Mouse (Mus musculus) liver, embryonic 13.5 days (tissue): ENCODE data around the gene Kcnq1. TPM values are rescaled to one million over a fixed set of nuclear protein-coding genes. Genes with fewer than 3 reads are reported as not detected.

Experiments
- ATAC-seq: fragments of 200-750 bp; cut with Nextera tagmentation; 2 replicates; pipeline ENCODE4 v1.8.0; 2017; ENCODE audit warnings: low read depth, mild to moderate bottlenecking, moderate number of reproducible peaks, moderate library complexity
- DNase-seq: peaks from one replicate; pipeline ENCODE4 v3.0.0; 2022
- H3K27ac ChIP-seq: fragments of 300-500 bp; sonication (generic); 2 replicates; pipeline ENCODE4 v1.5.1; 2015; ENCODE audit warnings: moderate library complexity, mild to moderate bottlenecking, inconsistent platforms
- H3K27me3 ChIP-seq: fragments of 300-500 bp; sonication (generic); 2 replicates; pipeline ENCODE4 v1.6.1; 2015; ENCODE audit warnings: mild to moderate bottlenecking, inconsistent platforms
- H3K36me3 ChIP-seq: fragments of 300-500 bp; sonication (generic); 2 replicates; pipeline ENCODE4 v1.6.1; 2015; ENCODE audit warnings: mild to moderate bottlenecking, inconsistent platforms
- H3K4me1 ChIP-seq: fragments of 300-500 bp; sonication (generic); replicated peaks from 2 replicates; pipeline ENCODE4 v1.6.1; 2015; ENCODE audit warnings: inconsistent platforms
- H3K4me2 ChIP-seq: fragments of 300-500 bp; sonication (generic); 2 replicates; pipeline ENCODE4 v1.6.1; 2015; ENCODE audit warnings: inconsistent platforms, mild to moderate bottlenecking, moderate library complexity
- H3K4me3 ChIP-seq: fragments of 300-500 bp; sonication (generic); replicated peaks from 2 replicates; pipeline ENCODE4 v1.5.1; 2015; ENCODE audit warnings: mild to moderate bottlenecking, inconsistent platforms
- H3K9ac ChIP-seq: fragments of 300-500 bp; sonication (generic); 2 replicates; pipeline ENCODE4 v1.6.1; 2015; ENCODE audit warnings: mild to moderate bottlenecking, inconsistent platforms
- H3K9me3 ChIP-seq: fragments of 300-500 bp; sonication (generic); replicated peaks from 2 replicates; pipeline ENCODE4 v1.6.1; 2016; ENCODE audit warnings: inconsistent platforms
- WGBS: fragments of 180-500 bp; shearing (Covaris S2); methylation state at CpG from one replicate; pipeline ENCODE4 v1.1.7; 2015; ENCODE audit not compliant: insufficient replicate concordance; 5-methylcytosine and 5-hydroxymethylcytosine counted together
- polyA plus RNA-seq: library from polyadenylated mRNA; unstranded; fragments of >200 nt; fragmentation: Nextera tagmentation; extraction: Ambion mirVana; gene quantifications from 2 replicates; pipeline ENCODE4 v1.2.1, GENCODE M21; 2015

Kcnq1 gene
- polyA plus RNA-seq, 1 experiment from 2014 or later, result 0.27 TPM

DNA sequence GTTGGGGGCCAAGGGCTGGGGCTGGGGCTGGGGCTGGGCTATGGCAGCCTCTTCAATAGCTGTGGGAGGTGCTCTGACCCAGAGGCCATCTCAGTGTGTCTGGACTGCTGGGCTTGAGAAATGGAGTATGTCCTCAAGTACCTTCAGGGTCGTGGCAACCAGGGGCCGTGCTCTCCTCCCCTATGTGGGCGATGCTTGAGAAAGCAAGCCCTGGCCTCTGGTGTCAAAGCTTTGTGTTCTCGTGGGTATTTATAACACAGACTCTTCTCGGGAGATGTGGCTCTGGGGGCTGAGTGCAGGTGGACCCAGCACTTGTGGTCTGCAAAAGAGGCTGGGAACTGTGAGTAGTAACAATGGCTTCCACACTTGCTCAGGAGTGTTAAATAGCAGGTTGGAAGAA, 53.9 kb downstream of the Kcnq1 start:
- Histone ChIP-seq H3K4me3 (no peak overlapping the region), H3K4me2 (no peak overlapping the region), H3K36me3 (no peaks in the 10 kb centered on the region), H3K9me3 (no peaks in the 10 kb centered on the region), H3K4me1 (peaks cover 3% of the 10 kb centered on the region; the same call in 1 of the 2 replicates), H3K27me3 (peaks cover under 1% of the 10 kb centered on the region; the same call in 1 of the 2 replicates), H3K27ac (no peak overlapping the region), H3K9ac (no peak overlapping the region)
- no peak for DNase-seq
- ATAC-seq, result no peak
- WGBS, result 56% methylated on average over 5 of the region's 5 CpGs

DNA sequence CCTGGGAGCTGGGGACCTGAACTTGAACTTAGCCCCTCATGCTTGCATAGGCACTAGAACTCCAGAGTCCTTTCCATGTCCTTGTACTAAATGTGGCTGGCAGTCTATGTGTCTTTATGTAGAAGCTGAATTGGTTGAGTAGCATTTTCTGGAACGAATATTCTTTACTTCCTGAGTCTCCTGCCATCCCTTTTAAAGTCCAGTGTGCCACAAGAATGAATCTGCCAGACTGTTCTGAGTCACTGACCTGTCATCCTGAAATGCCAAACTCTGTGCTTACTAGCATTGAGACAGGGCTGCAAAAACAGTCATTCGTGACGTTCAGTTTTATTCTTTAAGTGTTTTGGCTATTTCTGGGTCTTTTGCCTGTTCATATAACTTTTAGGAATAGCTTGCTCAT, 55.9 kb downstream of the Kcnq1 start:
- DNase-seq (no peak), ATAC-seq (no peak)
- peaks cover 4% of the 10 kb centered on the region for H3K4me1 ChIP-seq
- H3K27me3 ChIP-seq, result no peaks in the 10 kb centered on the region; the same call in 1 of the 2 replicates
- H3K4me3 ChIP-seq, result no peak overlapping the region
- no peaks in the 10 kb centered on the region for H3K9me3 ChIP-seq
- 51% methylated on average over 3 of the region's 3 CpGs for WGBS
- H3K4me2 ChIP-seq, result no peak overlapping the region
- no peak overlapping the region for H3K9ac ChIP-seq
- H3K36me3 ChIP-seq, result no peaks in the 10 kb centered on the region
- no peak overlapping the region for H3K27ac ChIP-seq

DNA sequence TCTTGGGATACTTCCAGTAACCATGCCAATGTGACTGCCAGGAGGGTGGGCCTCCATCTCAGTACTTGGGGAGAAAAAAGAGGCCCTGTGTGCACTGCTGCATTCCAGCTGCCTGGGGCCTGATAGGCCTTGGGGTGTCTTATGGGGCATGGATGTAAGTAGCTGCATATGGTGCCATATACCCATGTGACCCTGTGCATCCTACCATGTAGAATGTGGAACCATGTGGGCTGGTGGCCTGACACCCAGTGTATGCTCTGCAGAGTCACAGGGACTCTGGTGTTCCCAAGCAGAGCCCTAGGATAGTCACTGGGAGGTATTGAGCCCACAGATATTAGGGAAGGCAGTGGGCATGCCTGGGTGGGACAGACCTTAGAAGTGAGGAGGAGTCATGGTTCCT, 57.9 kb downstream of the Kcnq1 start:
- H3K9ac ChIP-seq, result no peak overlapping the region
- no peak for ATAC-seq
- peaks cover 9% of the 10 kb centered on the region for H3K4me1 ChIP-seq
- H3K4me2 ChIP-seq, result no peak overlapping the region
- no peak overlapping the region for H3K27ac ChIP-seq
- H3K36me3 ChIP-seq, result no peaks in the 10 kb centered on the region
- DNase-seq, result no peak
- no peaks in the 10 kb centered on the region; the same call in 1 of the 2 replicates for H3K27me3 ChIP-seq
- H3K9me3 ChIP-seq, result no peaks in the 10 kb centered on the region
- H3K4me3 ChIP-seq, result no peak overlapping the region

DNA sequence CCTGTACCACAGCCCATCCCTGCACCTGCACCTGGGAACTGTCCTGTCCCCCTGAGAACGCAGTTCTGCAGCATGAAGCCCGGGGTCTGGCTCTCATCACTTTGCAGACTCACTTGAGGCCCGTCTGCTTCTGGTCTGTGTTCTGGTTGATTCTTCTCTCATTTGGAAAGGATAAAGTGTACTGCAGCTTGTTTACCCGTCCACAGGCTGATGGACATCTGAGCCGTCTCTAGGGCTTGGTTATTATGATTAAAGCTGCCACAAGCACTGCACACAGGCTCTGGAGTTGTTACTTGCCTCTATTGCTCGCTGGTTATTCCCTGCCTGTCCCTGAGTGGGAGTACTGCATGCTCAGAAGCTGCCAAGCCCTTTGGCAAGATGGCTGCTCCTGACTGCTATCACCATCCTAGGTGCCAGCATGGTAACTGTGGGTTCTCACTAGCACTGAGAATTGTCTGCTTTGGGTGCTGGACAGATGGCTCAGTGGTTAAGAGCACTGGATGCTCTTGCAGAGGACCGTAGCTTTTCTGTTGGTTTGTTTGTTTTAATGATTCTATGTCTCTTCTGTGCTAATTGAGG, 59.6 kb downstream of the Kcnq1 start:
- H3K27ac ChIP-seq, result no peak overlapping the region
- WGBS, result 57% methylated on average over 7 of the region's 7 CpGs
- no peaks in the 10 kb centered on the region; the same call in 1 of the 2 replicates for H3K27me3 ChIP-seq
- no peaks in the 10 kb centered on the region for H3K9me3 ChIP-seq
- H3K4me1 ChIP-seq, result peaks cover 11% of the 10 kb centered on the region
- no peak overlapping the region for H3K4me3 ChIP-seq
- no peak overlapping the region for H3K9ac ChIP-seq
- H3K36me3 ChIP-seq, result no peaks in the 10 kb centered on the region
- no peak for ATAC-seq
- no peak overlapping the region for H3K4me2 ChIP-seq
- DNase-seq, result no peak

DNA sequence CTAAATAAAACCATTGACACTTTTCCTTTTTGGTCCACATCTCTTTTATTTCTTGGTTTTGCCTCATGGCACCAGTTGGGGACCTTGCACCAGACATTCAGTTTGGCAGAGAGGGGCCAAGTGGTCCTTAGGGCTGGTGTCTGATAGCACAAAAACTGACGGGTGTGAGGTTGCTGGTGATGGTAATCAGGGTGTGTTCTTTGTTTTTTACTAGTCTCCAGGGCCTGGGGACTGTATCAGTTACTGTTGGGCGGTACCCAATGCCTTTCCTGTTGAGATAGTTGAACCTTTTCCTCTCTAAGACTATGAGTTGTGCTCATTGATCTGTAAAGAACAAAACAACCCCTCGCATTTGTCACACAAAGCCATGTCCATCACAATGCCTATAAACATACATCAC, 61.1 kb downstream of the Kcnq1 start:
- Histone ChIP-seq H3K9ac (no peak overlapping the region), H3K36me3 (no peaks in the 10 kb centered on the region)

DNA sequence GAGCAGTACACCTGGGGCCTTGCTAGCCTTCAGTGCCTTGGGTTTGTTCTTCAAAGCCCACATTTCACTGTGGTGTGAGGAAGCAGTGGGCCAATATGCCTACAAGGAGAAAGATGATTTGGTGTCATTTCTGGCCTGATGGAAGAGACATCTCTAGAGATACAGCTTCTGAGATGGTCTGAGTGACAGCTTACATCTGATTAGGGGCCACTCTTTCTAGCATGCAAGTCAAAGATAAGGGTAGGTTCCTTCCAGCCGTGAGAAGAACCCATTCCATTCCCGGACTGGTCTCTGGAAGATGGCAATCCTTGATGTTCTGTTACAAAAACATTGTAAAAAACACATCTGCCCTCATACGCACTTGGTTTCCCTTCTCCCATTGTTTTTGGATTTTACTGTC, 63.2 kb downstream of the Kcnq1 start:
- 40% methylated on average over 3 of the region's 3 CpGs for WGBS
- H3K9ac ChIP-seq, result no peak overlapping the region
- ATAC-seq, result no peak

More for the DNA sequence above, 61.1 kb downstream of the Kcnq1 start:
- H3K27me3 ChIP-seq, result no peaks in the 10 kb centered on the region; the same call in 1 of the 2 replicates
- 28% methylated on average over 3 of the region's 3 CpGs for WGBS
- ATAC-seq (peak; percentile 34; the same call in 1 of the 2 replicates), DNase-seq (no peak)
- H3K4me3 ChIP-seq, result no peak overlapping the region
- H3K9me3 ChIP-seq, result no peaks in the 10 kb centered on the region
- H3K27ac ChIP-seq, result no peak overlapping the region
- no peak overlapping the region for H3K4me2 ChIP-seq
- H3K4me1 ChIP-seq, result peaks cover 11% of the 10 kb centered on the region

DNA sequence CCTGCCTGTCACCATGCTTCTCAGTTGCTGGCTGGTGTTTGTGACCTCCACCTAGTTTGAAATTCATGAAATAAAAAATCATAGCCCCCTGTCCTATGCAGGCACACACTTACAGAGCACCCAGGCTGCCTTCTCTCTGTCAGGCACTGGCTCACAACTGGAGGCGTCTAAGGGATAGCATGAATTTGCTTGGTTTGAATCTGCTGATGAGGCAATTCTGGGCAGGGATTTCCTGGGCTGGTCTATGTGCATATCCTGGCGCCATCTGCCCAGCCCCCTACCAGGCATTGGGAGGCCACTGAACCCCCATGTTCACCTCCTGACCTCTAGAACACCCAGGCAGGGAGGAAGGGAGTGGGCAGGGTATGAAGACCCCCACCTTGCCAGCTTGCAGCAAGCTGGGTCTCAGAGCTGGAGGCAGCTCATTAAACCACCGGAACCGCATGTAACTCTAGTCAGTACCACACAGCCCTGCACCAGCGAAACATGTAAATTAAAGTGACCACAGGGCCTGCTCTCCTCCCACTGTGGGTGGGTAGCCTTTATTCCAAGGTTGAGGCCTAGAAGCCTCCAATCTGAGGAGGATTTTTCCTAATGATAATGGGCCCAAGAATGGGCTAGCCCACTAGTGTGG, 66.9 kb downstream of the Kcnq1 start:
- no peaks in the 10 kb centered on the region for H3K27me3 ChIP-seq
- ATAC-seq, result no peak
- DNase-seq, result no peak
- H3K4me3 ChIP-seq, result no peak overlapping the region
- no peak overlapping the region for H3K4me2 ChIP-seq
- no peak overlapping the region for H3K27ac ChIP-seq
- H3K4me1 ChIP-seq, result peaks cover 11% of the 10 kb centered on the region; the same call in 1 of the 2 replicates
- H3K9ac ChIP-seq, result no peak overlapping the region
- no peaks in the 10 kb centered on the region for H3K9me3 ChIP-seq
- no peaks in the 10 kb centered on the region for H3K36me3 ChIP-seq
- 57% methylated on average over 5 of the region's 5 CpGs for whole genome bisulfite sequencing

More for the DNA sequence above, 63.2 kb downstream of the Kcnq1 start:
- H3K9me3 ChIP-seq, result no peaks in the 10 kb centered on the region
- no peak overlapping the region for H3K4me2 ChIP-seq
- H3K36me3 ChIP-seq, result no peaks in the 10 kb centered on the region
- no peaks in the 10 kb centered on the region; the same call in 1 of the 2 replicates for H3K27me3 ChIP-seq
- no peak for DNase-seq
- H3K4me1 ChIP-seq, result peaks cover 15% of the 10 kb centered on the region
- no peak overlapping the region for H3K4me3 ChIP-seq
- no peak overlapping the region for H3K27ac ChIP-seq

DNA sequence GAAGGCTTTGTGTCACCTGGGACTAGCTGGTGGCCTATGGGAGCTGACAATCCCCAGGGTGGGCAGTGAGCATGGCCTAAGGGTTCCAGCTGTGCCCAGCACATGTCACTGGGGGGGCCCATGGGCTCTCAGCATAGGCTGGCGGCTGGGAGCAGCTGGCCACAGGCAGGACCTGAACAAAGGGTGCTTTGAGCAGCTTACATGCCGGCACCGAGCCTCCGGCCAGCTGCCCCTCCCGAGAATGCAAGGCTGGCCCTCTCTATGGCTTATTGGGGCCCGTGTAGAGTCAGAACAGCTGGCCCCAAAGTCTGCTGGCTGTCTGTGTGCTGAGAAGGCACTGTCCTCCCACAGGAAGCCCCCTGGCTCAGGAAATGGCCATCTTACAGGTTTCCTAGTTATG, 68.5 kb downstream of the Kcnq1 start:
- H3K4me2 ChIP-seq, result no peak overlapping the region
- no peak overlapping the region for H3K4me3 ChIP-seq
- no peak overlapping the region for H3K9ac ChIP-seq
- H3K4me1 ChIP-seq, result peaks cover 6% of the 10 kb centered on the region; the same call in 1 of the 2 replicates
- no peak overlapping the region for H3K27ac ChIP-seq
- no peaks in the 10 kb centered on the region for H3K36me3 ChIP-seq
- 64% methylated on average over 6 of the region's 6 CpGs for WGBS
- DNase-seq (no peak), ATAC-seq (no peak)
- H3K27me3 ChIP-seq, result no peaks in the 10 kb centered on the region
- H3K9me3 ChIP-seq, result no peaks in the 10 kb centered on the region

DNA sequence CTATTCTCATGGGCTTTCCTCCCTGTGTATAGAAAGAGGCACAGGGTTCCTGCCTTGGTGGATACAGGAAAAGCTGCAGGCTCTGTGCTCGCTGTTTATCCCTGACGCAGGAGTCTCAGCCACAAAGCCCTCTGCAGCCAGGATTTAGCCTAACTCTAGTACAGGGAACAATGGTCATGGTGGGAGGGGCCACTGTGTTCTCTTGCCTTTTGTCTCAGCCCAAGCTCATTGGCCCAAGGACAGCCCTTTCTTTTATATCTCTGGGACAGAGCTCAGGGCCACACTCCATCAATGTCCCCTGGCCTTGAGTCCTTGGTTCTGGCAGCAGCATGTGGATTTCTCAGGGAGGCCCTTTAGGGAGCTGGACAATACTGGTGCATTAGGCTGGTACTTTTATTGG, 72.7 kb downstream of the Kcnq1 start:
- WGBS, result 62% methylated on average over 2 of the region's 2 CpGs
- Histone ChIP-seq H3K4me3 (no peak overlapping the region), H3K36me3 (no peaks in the 10 kb centered on the region), H3K27me3 (no peaks in the 10 kb centered on the region), H3K4me2 (no peak overlapping the region), H3K9me3 (no peaks in the 10 kb centered on the region), H3K9ac (no peak overlapping the region), H3K27ac (no peak overlapping the region), H3K4me1 (peaks cover 10% of the 10 kb centered on the region)
- DNase-seq (no peak), ATAC-seq (no peak)

DNA sequence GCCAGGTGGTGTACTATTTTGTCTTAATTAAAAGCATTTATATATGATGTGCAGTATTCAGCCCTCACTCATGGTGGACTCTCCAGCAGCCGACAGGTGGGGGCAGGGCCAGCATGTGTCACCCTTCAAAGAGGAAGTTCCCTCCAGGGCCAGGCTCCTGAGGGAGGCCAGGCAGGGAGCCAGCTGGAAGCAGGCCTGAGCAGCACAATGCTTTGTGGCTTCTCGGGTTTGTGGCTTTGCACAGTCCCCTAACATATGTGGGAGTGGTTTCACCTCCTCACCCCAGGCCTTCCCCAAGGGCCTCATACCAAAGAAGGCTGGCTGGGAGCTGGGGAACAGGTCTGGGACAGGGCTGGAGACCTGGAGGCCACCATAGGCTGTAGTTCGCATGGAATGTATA, 74.6 kb downstream of the Kcnq1 start:
- H3K27ac ChIP-seq, result no peak overlapping the region
- whole genome bisulfite sequencing, result 22% methylated on average over 3 of the region's 3 CpGs
- DNase-seq, result peak; percentile 2

DNA sequence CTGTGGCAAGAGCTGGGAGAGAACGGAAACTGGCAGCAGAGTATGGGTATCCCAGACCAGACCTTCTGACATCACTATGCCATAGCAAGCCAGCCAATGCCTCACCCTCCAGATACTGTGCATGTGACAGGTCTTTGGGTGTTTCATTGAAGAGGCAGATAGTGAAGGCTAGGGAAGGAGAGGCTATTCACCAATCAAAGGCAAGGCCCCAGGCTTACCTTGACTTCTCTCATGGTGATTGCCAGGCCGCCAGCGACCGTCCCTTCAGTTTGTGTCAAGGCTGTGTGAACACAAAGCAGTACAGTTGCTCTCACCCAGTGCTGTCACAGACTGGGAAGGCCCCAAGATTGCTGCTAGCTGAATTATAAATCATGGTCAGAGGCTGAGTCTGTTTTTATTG, 75.1 kb downstream of the Kcnq1 start:
- DNase-seq (no peak), ATAC-seq (no peak)
- WGBS, result 78% methylated on average over 4 of the region's 4 CpGs
- Histone ChIP-seq H3K9ac (no peak overlapping the region), H3K9me3 (no peaks in the 10 kb centered on the region), H3K36me3 (no peaks in the 10 kb centered on the region), H3K27me3 (no peaks in the 10 kb centered on the region), H3K4me3 (no peak overlapping the region), H3K4me2 (no peak overlapping the region), H3K4me1 (peaks cover 8% of the 10 kb centered on the region), H3K27ac (no peak overlapping the region)

More for the DNA sequence above, 74.6 kb downstream of the Kcnq1 start:
- Histone ChIP-seq H3K36me3 (no peaks in the 10 kb centered on the region), H3K27me3 (no peaks in the 10 kb centered on the region), H3K4me1 (peaks cover 9% of the 10 kb centered on the region), H3K4me3 (no peak overlapping the region), H3K4me2 (no peak overlapping the region), H3K9ac (no peak overlapping the region), H3K9me3 (no peaks in the 10 kb centered on the region)
- peak; percentile 26; the same call in 1 of the 2 replicates for ATAC-seq

DNA sequence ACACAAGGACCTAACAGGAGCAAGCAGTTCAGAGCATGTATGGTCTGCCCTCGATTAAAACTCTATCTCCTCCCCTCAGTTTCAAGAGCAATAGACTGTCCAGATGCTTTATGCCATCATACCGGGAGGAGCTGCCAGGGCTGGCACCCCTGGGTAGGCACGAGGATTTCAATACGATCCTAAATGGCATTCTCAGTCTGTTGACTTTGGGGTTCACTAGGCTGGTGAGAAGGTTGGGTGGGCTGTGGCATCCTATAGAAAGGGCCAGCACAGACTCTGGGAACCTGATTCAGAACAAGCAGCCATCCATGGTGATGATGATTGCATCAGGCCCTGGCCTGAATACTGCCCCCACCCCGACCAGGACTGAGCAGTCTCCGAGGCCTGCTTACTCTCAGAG, 79.3 kb downstream of the Kcnq1 start:
- no peak for DNase-seq
- no peak overlapping the region for H3K9ac ChIP-seq
- H3K4me3 ChIP-seq, result no peak overlapping the region
- 60% methylated on average over 6 of the region's 6 CpGs for WGBS
- H3K9me3 ChIP-seq, result no peaks in the 10 kb centered on the region
- no peak for ATAC-seq
- H3K36me3 ChIP-seq, result no peaks in the 10 kb centered on the region
- no peak overlapping the region for H3K27ac ChIP-seq
- no peak overlapping the region for H3K4me2 ChIP-seq
- no peaks in the 10 kb centered on the region for H3K27me3 ChIP-seq
- H3K4me1 ChIP-seq, result peaks cover 6% of the 10 kb centered on the region
